Mouse (Mus musculus) testis, adult 2 months (tissue): ENCODE measurements around the gene Susd2.

Experiments used
- CTCF ChIP-seq: fragments of 200-500 bp; IDR thresholded peaks from 2 replicates; pipeline ENCODE4 v1.5.1; 2012; ENCODE audit warnings: low read depth, mild to moderate bottlenecking, inconsistent platforms, low read length, moderate library complexity; ENCODE audit not compliant: control insufficient read depth, insufficient read depth, insufficient replicate concordance
- POLR2A ChIP-seq: fragments of 200-500 bp; IDR thresholded peaks from 2 replicates; pipeline ENCODE4 v1.6.1; 2012; ENCODE audit warnings: low read depth, mild to moderate bottlenecking, inconsistent platforms, low read length, moderate library complexity; ENCODE audit not compliant: control insufficient read depth

DNA sequence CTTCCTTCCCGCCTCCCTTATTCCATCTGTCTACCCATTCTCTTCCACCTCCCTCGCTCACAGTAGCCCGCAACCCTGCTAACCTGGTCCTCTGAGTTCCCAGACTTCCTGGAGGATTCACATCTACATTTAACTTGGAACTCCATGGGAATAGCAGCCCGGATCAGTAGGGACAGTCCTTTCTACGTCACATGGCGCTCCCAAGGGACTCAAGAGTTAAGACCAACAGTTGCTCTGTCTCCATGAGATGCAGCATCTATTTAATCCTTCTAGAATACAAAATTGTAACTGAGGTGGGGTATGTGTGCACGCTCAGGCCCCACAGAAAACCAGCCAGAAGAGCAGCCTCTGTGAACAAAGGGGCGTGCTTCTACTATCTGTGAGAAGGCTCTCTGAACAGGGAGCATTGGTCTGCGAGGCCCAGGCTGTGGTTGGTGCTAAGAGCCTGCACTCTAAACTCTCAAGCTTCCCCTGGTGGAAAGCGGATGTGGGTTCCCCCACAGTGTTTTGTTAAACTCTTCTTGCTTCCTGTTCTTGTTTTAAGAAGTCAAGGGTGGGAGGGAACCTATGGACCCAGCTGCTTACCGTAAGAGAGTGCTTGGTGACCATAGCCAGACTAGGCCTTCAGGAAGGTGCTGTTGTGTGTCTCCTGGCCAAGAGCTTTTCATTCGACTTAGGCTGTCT lies 52.5 kb downstream of the Susd2 start:
- TF ChIP-seq POLR2A (no peak), CTCF (no peak)
